Mouse (Mus musculus) G1E (cell line): ENCODE measurements at regions not wholly inside any gene's neighbourhood (a gene's known extent, or its start where the extent isn't known, plus 50 kb on each side); places are given as distances from the start of the nearest gene placed in this dataset.
"Not testable (repeated sequence)": the region's sequence is repeated elsewhere in the genome, so short reads cannot be mapped to it uniquely, and the experiment has no call there.

Experiments
- CTCF ChIP-seq: IDR thresholded peaks from 2 replicates; pipeline ENCODE4 v1.5.1; 2012; ENCODE audit warnings: low read depth, low read length, inconsistent platforms, mixed read lengths
- GATA1 ChIP-seq: IDR thresholded peaks from 2 replicates; pipeline ENCODE4 v1.6.1; 2012; ENCODE audit warnings: borderline replicate concordance, low read length, inconsistent platforms, mixed read lengths

- not testable (repeated sequence) for TF ChIP-seq GATA1, CTCF
Observed at GRCm38 (mm10) chr17:27271756-27272155, 67.5 kb upstream of the Lemd2 start.
